Mouse (Mus musculus) heart, postnatal 4 days (tissue): ENCODE results near the gene Ppdpf. TPM values are rescaled to one million over a fixed set of nuclear protein-coding genes. Genes with fewer than 3 reads are reported as not detected.

ENCODE experiments used
- DNase-seq: peaks from one replicate; pipeline ENCODE4 v3.0.0; 2021
- total RNA-seq, 2 experiments: library from RNA; stranded (reverse); gene quantifications; 2 replicates each; pipeline ENCODE4 v1.2.3; 2021

The Ppdpf gene
- total RNA-seq, 2 experiments from 2014 or later: 65.9 to 66.8 TPM

DNA sequence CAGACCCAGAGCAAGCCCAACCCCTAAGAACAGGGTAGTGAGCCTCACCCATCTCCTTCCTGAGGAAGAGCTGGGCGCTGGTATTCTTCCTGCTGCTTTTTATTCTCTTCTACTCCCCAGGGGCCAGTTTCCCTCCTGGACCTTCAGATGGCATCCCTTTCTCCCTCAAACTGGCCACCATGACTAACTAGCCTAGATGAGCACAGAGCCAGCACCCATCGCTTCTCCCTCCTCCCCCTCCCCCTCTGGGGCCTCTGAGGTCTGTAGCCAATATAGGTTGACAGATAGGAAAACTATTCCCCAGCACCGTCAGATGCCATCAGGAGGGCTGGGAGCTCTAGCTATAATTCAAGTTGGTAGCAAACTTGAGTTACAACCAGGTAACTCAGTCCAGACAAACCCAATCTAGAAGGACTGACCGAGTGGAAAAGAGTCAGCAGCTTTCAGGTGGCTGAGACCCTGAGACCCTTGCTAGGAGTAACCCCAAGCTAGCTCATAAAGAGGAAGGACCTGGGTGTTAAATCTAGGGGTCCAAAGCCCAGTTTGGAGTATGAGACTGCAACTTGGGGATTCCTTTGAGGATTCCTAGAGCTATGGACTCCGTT lies 31.9 kb downstream of the Ppdpf start:
- DNase-seq: no peak

GRCm38 (mm10) chr2:181219538-181220216 lies 32.6 kb downstream of the Ppdpf start, which contains the start of gene Fndc11:
TSS of gene Fndc11 (plus strand) at chr2:181220013.
- DNase-seq: peak; percentile 81

GRCm38 (mm10) chr2:181220361-181220760 lies 33.3 kb downstream of the Ppdpf start:
- DNase-seq: no peak

GRCm38 (mm10) chr2:181224994-181225393 lies 37.9 kb downstream of the Ppdpf start:
- DNase-seq: no peak

DNA sequence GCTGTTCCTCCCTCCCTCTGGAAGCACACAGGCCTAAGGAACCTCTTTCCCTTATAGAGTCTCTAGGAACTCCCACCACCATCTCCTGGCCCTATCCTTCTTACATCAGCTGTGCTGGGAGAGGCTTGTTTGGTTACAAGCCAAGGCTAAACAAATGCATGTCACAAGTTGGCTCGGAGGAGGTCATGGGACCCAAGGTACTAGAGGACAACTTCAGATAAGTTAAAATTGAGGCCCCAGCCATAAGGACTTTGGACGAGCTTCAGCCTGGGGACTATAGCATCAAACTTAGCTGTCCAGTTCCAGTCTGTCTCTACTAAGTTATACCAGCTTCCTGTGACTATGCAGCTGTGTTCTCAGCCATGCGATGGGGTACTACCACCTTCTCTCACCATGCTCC lies 40.1 kb downstream of the Ppdpf start:
- DNase-seq: no peak

DNA sequence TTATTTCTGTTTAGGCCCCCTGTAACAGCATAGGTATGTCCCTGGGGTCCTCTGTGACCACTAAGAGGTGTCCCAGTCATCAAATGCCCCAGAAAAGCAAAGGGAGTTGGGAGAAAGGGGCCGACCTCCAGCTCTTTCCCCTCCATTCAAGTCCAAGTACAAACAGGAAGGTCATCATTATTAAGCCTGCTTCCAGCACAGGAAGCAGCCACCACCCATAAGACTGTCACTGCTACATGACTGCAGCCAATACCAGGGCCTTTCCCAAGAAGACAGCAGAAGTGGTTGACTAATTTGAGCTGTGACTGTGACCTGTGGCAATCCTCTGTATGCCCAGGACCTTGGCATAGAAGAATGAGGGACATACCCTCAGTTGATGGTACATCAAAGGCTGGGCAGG lies 41.3 kb downstream of the Ppdpf start:
- DNase-seq: no peak

GRCm38 (mm10) chr2:181231171-181231570 lies 44.1 kb downstream of the Ppdpf start:
- DNase-seq: no peak

DNA sequence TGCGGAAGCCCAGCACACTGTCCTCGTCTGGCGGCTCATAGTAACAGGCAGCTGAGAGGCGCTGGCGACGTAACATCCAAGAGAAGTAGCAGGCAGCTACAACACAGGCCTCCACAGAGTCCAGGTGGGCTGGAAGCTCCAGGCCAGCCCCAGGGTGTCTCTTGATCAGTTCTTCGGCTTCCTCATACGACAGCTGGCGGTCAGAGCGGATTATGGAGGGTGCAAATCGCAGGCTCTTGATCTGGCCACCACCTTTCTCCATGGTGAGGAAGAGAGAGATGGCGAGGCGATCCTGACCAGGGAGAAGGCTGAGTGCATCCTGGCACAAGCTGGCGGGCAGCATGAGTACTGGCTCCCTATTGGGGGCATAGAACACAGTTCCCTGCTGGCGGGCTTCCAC lies 46.4 kb downstream of the Ppdpf start:
- no peak for DNase-seq

- DNase-seq: no peak
These were observed 47.6 kb downstream of the Ppdpf start for GRCm38 (mm10) chr2:181234680-181235079.

- no peak for DNase-seq
These were observed 48.9 kb downstream of the Ppdpf start for GRCm38 (mm10) chr2:181235681-181236566.

- DNase-seq: no peak
These were observed 50.4 kb downstream of the Ppdpf start for GRCm38 (mm10) chr2:181237251-181238014.

GRCm38 (mm10) chr2:181238091-181238610 lies 51.1 kb downstream of the Ppdpf start:
- DNase-seq: no peak

Other genes with a start within 250 kb of the Ppdpf start
- gene Nkain4, start 232.5 kb upstream of the Ppdpf start, total RNA-seq: 10 to 100 TPM; 12.5 to 13.4 TPM
- gene Arfgap1, start 220.0 kb upstream of the Ppdpf start, total RNA-seq: 10 to 100 TPM; 64.5 to 64.8 TPM
- under 1 TPM; 0.29 to 0.33 TPM for gene Col20a1, start 200.7 kb upstream of the Ppdpf start, total RNA-seq
- gene Chrna4, start 143.7 kb upstream of the Ppdpf start, total RNA-seq: under 1 TPM; 0.11 to 0.17 TPM
- under 1 TPM in 1 of 2 experiments, not detected in 1; 0.29 TPM for gene Kcnq2, start 51.9 kb upstream of the Ppdpf start, total RNA-seq
- gene Eef1a2, start 30.2 kb upstream of the Ppdpf start, total RNA-seq: 100 to 1,000 TPM; 460 to 501 TPM
- not detected for gene Ptk6, start 15.5 kb downstream of the Ppdpf start, total RNA-seq
- under 1 TPM in 1 of 2 experiments, not detected in 1; 0.09 TPM for gene Srms, start 25.9 kb downstream of the Ppdpf start, total RNA-seq
- gene Fndc11, start 32.8 kb downstream of the Ppdpf start, total RNA-seq: not detected
- gene Helz2, start 54.8 kb downstream of the Ppdpf start, total RNA-seq: 1 to 10 TPM; 9.2 to 9.4 TPM
- gene Gmeb2, start 100.8 kb downstream of the Ppdpf start, total RNA-seq: 10 to 100 TPM; 15.6 to 20.2 TPM
- under 1 TPM; 0.24 to 0.47 TPM for gene Stmn3, start 127.3 kb downstream of the Ppdpf start, total RNA-seq
- gene Rtel1, start 132.5 kb downstream of the Ppdpf start, total RNA-seq: 10 to 100 TPM; 42.9 to 46.9 TPM
- 10 to 100 TPM; 20.7 to 22.8 TPM for gene Zgpat, start 177.7 kb downstream of the Ppdpf start, total RNA-seq
- 10 to 100 TPM; 39.6 to 41.0 TPM for gene Arfrp1, start 178.2 kb downstream of the Ppdpf start, total RNA-seq
- gene Lime1, start 192.8 kb downstream of the Ppdpf start, total RNA-seq: 1 to 10 TPM; 8.8 to 8.9 TPM